Mouse (Mus musculus): ENCODE measurements around the gene Zp3r.

DNA sequence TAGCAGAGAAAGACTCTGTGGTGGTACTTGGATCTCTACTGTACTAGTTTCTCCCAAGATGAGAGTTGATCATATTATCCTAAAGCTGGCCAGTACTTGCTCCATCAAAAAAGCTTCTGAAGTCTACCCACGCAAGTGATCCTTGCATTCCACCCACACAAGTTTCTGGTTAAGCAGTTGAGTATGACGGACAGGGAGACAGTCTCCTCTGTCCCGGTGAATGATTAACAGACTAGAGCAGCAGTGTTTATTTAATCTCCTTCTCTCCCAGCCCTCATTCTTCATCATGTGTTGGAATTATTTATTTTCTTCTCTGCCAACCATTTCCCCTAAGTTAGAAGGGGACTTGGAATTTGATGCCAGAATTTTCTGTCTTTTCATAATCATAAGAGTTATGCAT, 32.0 kb upstream of the Zp3r start, which contains the start of gene C4bp:
- no peak for TF ChIP-seq CTCF (IDR thresholded peaks at IDR 0.05; ENCODE audit: low read depth, low read length)
- TF ChIP-seq TAL1 (conservative IDR thresholded peaks at IDR 0.05; ENCODE audit: low read depth, low read length), result no peak
